Mouse (Mus musculus): ENCODE measurements around the gene Fscn3. TPM values are rescaled to one million over a fixed set of nuclear protein-coding genes. Genes with fewer than 3 reads are reported as not detected.

Fscn3 gene
- polyA plus RNA-seq, 1 experiment, result not detected

- no peak for DNase-seq (ENCODE audit: low read depth in 1 of 2, low spot score in 2 of 2)
- H3K36me3 ChIP-seq (ENCODE audit: control insufficient read depth, insufficient read depth, low read length), result peaks cover 21% of the 10 kb centered on the region
These were observed 7.9 kb upstream of the Fscn3 start for GRCm38 (mm10) chr6:28419673-28420072.

GRCm38 (mm10) chr6:28420361-28420760 lies 7.2 kb upstream of the Fscn3 start:
- Histone ChIP-seq H3K36me3 (ENCODE audit: control insufficient read depth, insufficient read depth, low read length) (peaks cover 24% of the 10 kb centered on the region), H3K27me3 (ENCODE audit: control insufficient read depth, insufficient read depth, low read length) (no peaks in the 10 kb centered on the region), H3K27ac (ENCODE audit: insufficient read depth, low read length) (no peak overlapping the region), H3K4me1 (ENCODE audit: control insufficient read depth, insufficient read depth, insufficient read length) (peaks cover 12% of the 10 kb centered on the region; the same call in 1 of the 2 replicates), H3K4me3 (ENCODE audit: extremely low read depth, insufficient read depth, insufficient read length) (no peak overlapping the region)
- TF ChIP-seq CTCF (IDR thresholded peaks at IDR 0.05; ENCODE audit: extremely low read depth, insufficient read depth, insufficient read length, insufficient replicate concordance) (no peak), POLR2A (IDR thresholded peaks at IDR 0.05; ENCODE audit: low read depth, low read length) (no peak)
- no peak for DNase-seq (ENCODE audit: low read depth in 1 of 2, low spot score in 2 of 2)
- WGBS, result 86% methylated on average over 17 of the region's 17 CpGs

More at GRCm38 (mm10) chr6:28419673-28420072, 7.9 kb upstream of the Fscn3 start:
- Histone ChIP-seq H3K4me3 (ENCODE audit: extremely low read depth, insufficient read depth, insufficient read length) (no peak overlapping the region), H3K27me3 (ENCODE audit: control insufficient read depth, insufficient read depth, low read length) (no peaks in the 10 kb centered on the region), H3K27ac (ENCODE audit: insufficient read depth, low read length) (no peak overlapping the region), H3K4me1 (ENCODE audit: control insufficient read depth, insufficient read depth, insufficient read length) (peaks cover 12% of the 10 kb centered on the region; the same call in 1 of the 2 replicates)
- WGBS, result 80% methylated on average over 2 of the region's 2 CpGs
- no peak for TF ChIP-seq POLR2A (IDR thresholded peaks at IDR 0.05; ENCODE audit: low read depth, low read length)
- no peak for TF ChIP-seq CTCF (IDR thresholded peaks at IDR 0.05; ENCODE audit: extremely low read depth, insufficient read depth, insufficient read length, insufficient replicate concordance)

- H3K4me1 ChIP-seq (ENCODE audit: control insufficient read depth, insufficient read depth, insufficient read length), result peaks cover 12% of the 10 kb centered on the region; the same call in 1 of the 2 replicates
- no peak for TF ChIP-seq POLR2A (IDR thresholded peaks at IDR 0.05; ENCODE audit: low read depth, low read length)
- TF ChIP-seq CTCF (IDR thresholded peaks at IDR 0.05; ENCODE audit: extremely low read depth, insufficient read depth, insufficient read length, insufficient replicate concordance), result no peak
- 50% methylated on average over 13 of the region's 13 CpGs for WGBS
- H3K27me3 ChIP-seq (ENCODE audit: control insufficient read depth, insufficient read depth, low read length), result no peaks in the 10 kb centered on the region
- H3K36me3 ChIP-seq (ENCODE audit: control insufficient read depth, insufficient read depth, low read length), result peaks cover 28% of the 10 kb centered on the region
- H3K4me3 ChIP-seq (ENCODE audit: extremely low read depth, insufficient read depth, insufficient read length), result peak overlapping the region; percentile 69
- DNase-seq (ENCODE audit: low read depth in 1 of 2, low spot score in 2 of 2), result no peak
- peak overlapping the region; percentile 46; the same call in 1 of the 2 replicates for H3K27ac ChIP-seq (ENCODE audit: insufficient read depth, low read length)
These were observed 6.7 kb upstream of the Fscn3 start for GRCm38 (mm10) chr6:28420865-28421264.

GRCm38 (mm10) chr6:28421469-28422000 lies 6.1 kb upstream of the Fscn3 start:
- Histone ChIP-seq H3K4me3 (ENCODE audit: extremely low read depth, insufficient read depth, insufficient read length) (peak overlapping the region; percentile 69), H3K27ac (ENCODE audit: insufficient read depth, low read length) (peak overlapping the region; percentile 46; the same call in 1 of the 2 replicates), H3K27me3 (ENCODE audit: control insufficient read depth, insufficient read depth, low read length) (no peaks in the 10 kb centered on the region), H3K36me3 (ENCODE audit: control insufficient read depth, insufficient read depth, low read length) (peaks cover 30% of the 10 kb centered on the region), H3K4me1 (ENCODE audit: control insufficient read depth, insufficient read depth, insufficient read length) (peaks cover 12% of the 10 kb centered on the region; the same call in 1 of the 2 replicates)
- DNase-seq (ENCODE audit: low read depth in 1 of 2, low spot score in 2 of 2), result peak; percentile 90 to 92
- TF ChIP-seq POLR2A (IDR thresholded peaks at IDR 0.05; ENCODE audit: low read depth, low read length) (peak; percentile 37), CTCF (IDR thresholded peaks at IDR 0.05; ENCODE audit: extremely low read depth, insufficient read depth, insufficient read length, insufficient replicate concordance) (peak; percentile 87; the same call in 1 of the 2 replicates)
- under 1% methylated on average over 27 of the region's 27 CpGs for WGBS

GRCm38 (mm10) chr6:28422651-28423290 lies 4.8 kb upstream of the Fscn3 start:
- no peaks in the 10 kb centered on the region for H3K27me3 ChIP-seq (ENCODE audit: control insufficient read depth, insufficient read depth, low read length)
- H3K4me1 ChIP-seq (ENCODE audit: control insufficient read depth, insufficient read depth, insufficient read length), result peaks cover 12% of the 10 kb centered on the region; the same call in 1 of the 2 replicates
- no peak overlapping the region for H3K4me3 ChIP-seq (ENCODE audit: extremely low read depth, insufficient read depth, insufficient read length)
- peaks cover 27% of the 10 kb centered on the region for H3K36me3 ChIP-seq (ENCODE audit: control insufficient read depth, insufficient read depth, low read length)
- H3K27ac ChIP-seq (ENCODE audit: insufficient read depth, low read length), result no peak overlapping the region
- DNase-seq (ENCODE audit: low read depth in 1 of 2, low spot score in 2 of 2), result no peak
- 73% methylated on average over 15 of the region's 15 CpGs for WGBS
- TF ChIP-seq POLR2A (IDR thresholded peaks at IDR 0.05; ENCODE audit: low read depth, low read length) (no peak), CTCF (IDR thresholded peaks at IDR 0.05; ENCODE audit: extremely low read depth, insufficient read depth, insufficient read length, insufficient replicate concordance) (no peak)

GRCm38 (mm10) chr6:28423313-28423712 lies 4.3 kb upstream of the Fscn3 start, which contains the start of gene Arf5:
Arf5 (plus strand) TSS chr6:28423560.
- Histone ChIP-seq H3K27me3 (ENCODE audit: control insufficient read depth, insufficient read depth, low read length) (no peaks in the 10 kb centered on the region), H3K4me3 (ENCODE audit: extremely low read depth, insufficient read depth, insufficient read length) (peak within 1 kb of the TSS; percentile 86), H3K27ac (ENCODE audit: insufficient read depth, low read length) (peak within 1 kb of the TSS; percentile 51; the same call in 1 of the 2 replicates), H3K4me1 (ENCODE audit: control insufficient read depth, insufficient read depth, insufficient read length) (peaks cover 12% of the 10 kb centered on the region; the same call in 1 of the 2 replicates), H3K36me3 (ENCODE audit: control insufficient read depth, insufficient read depth, low read length) (peaks cover 22% of the 10 kb centered on the region)
- peak; percentile 56; the same call in 1 of the 2 replicates for TF ChIP-seq POLR2A (IDR thresholded peaks at IDR 0.05; ENCODE audit: low read depth, low read length)
- no peak for TF ChIP-seq CTCF (IDR thresholded peaks at IDR 0.05; ENCODE audit: extremely low read depth, insufficient read depth, insufficient read length, insufficient replicate concordance)
- WGBS, result 2% methylated on average over 28 of the region's 42 CpGs
- peak; percentile 66 to 94 for DNase-seq (ENCODE audit: low read depth in 1 of 2, low spot score in 2 of 2)

Measured in spleen, adult 2 months (tissue).